Mouse (Mus musculus) bone marrow macrophage, adult 2 months (primary cell): ENCODE data around the gene Naa40.

Source experiments
- CTCF ChIP-seq: IDR thresholded peaks from 2 replicates; pipeline ENCODE4 v1.5.1; 2012; ENCODE audit warnings: low read depth, mild to moderate bottlenecking, low read length, moderate library complexity
- POLR2A ChIP-seq: IDR thresholded peaks from 2 replicates; pipeline ENCODE4 v1.6.1; 2012; ENCODE audit warnings: mild to moderate bottlenecking, low read depth, low read length, borderline replicate concordance

DNA sequence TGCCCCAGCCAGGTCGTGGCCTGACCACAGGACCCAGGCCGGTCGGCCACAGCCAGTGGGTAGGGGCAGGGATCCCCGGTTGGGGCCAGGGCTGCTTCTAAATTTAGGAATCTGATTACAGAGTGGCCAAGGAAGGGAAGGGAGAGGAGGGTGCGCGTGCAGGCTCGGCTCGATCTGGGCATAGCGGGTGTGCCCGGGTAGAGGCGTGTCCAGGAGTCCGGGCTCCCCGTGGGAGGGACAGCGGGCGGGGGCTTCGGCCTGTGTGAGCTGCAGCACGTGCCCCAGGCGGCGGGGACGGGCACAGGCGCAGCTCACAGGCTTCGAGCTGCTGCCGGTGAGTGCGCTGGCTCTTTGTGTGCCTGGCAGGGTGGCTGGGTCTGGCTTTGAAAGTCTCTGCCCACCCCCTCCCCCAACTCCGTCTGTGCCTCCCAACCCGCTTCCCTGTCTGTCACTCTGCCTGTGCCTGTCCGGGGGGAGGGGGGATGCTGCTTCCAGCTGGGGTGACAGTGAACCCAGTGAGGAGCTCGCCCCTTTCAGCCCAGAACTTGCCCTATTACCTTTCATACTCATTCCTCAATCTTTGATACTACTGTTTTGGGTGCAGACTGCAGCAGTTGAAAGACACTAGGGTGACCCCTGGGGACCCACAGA lies 26.2 kb upstream of the Naa40 start, which contains the start of gene Rcor2:
- TF ChIP-seq POLR2A (no peak), CTCF (no peak)
